Mouse (Mus musculus) natural killer cell, adult 2 months (primary cell): ENCODE data around the gene Naa38.

ENCODE experiments used
- DNase-seq, 2 experiments: peaks; one replicate each; pipeline ENCODE4 v3.0.0; 2022; ENCODE audit warnings: low spot score in 2 of 2

Gene Naa38

DNA sequence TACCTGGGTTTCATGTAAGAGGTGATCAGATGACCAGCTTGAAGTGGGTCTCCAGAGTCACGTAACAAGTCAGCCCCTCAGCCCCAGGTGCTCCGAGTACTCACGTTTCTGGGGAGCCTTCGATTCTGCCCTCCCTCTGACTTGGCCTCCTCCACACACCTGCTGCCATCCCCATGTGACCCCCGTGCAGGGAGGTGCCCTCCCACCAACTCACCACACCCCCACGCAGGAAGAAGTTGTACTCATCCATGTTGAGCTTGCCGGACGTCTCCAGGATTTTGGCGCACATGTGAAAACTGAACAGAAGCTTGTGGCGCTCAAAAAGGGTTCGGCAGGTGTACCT lies 37.3 kb downstream of the Naa38 start:
- no peak for DNase-seq

DNA sequence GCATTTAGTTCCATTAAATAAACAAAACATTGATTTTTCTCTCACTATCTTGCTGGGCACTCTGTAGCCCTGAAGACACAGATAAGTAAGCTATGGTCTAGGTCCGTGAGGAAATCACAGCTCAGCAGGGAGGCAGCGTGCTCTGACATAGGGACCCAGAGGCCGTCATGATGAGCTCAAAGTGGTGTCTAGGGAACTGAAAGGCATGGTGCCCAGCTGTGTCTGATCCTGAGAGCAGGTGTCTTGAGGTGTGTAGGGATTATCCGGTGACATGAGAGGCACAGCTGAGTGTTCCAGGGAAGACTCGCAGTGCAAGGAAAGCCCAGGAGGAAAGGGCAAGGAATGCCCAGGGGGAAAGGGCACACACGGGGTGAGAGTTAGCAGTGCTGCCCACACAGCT lies 37.9 kb downstream of the Naa38 start:
- DNase-seq = no peak

DNA sequence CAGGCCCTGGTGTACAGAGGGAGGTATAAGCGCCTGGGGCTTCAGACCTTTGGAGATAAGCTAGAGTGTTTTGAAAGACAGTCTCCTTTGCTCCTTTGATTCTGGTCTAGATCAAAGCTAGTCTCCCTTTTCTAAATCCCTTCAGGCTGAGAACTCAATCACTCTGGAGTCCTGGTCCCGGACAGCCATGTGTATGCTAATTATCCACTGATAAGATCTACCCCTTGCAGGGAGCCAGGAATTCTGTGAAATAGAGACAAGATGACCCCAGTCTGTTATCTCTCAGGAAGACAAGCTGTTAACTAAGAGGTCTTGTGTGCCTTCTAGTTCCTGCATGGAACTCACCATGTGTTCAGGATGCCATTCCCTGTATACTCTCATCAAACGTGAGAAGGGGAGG lies 42.0 kb downstream of the Naa38 start:
- DNase-seq = no peak

DNA sequence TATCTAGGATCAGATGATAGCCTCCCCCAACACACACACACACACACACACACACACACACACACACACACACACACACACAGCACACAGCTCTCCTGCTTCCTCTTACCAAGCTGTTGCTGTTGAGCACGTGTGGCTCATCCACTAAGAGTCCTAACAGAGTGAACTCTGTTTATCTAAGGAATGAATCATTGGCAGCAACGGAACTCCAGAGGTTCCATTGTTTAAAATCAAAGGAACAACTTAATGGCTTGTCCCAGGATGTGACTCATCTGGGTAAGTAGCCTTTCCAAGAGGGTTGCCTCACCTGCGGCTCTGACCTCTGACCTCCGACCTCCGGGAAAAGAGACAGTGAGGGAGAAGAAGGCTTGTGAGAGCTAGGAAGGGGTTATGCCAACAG lies 48.0 kb downstream of the Naa38 start:
- no peak for DNase-seq
